Mouse (Mus musculus) kidney, adult 2 months (tissue): ENCODE data around the gene Gpr87. TPM values are rescaled to one million over a fixed set of nuclear protein-coding genes. Genes with fewer than 3 reads are reported as not detected.
A peak's percentile ranks its signal among the peaks of the same experiment; 100 is the strongest.

Experiments used
- DNase-seq: peaks from one replicate; pipeline ENCODE4 v3.0.0; 2021
- H3K27ac ChIP-seq: fragments of 200-500 bp; 2 replicates; pipeline ENCODE4 v1.5.1; 2012; ENCODE audit warnings: low read depth, low read length, control low read depth, inconsistent platforms; ENCODE audit not compliant: insufficient read depth
- H3K27me3 ChIP-seq: fragments of 200-500 bp; replicated peaks from 2 replicates; pipeline ENCODE4 v1.6.1; 2012; ENCODE audit warnings: mild to moderate bottlenecking, moderate library complexity, low read length, inconsistent platforms; ENCODE audit not compliant: control insufficient read depth, insufficient read depth
- H3K36me3 ChIP-seq: fragments of 200-500 bp; 2 replicates; pipeline ENCODE4 v1.6.1; 2012; ENCODE audit warnings: mild to moderate bottlenecking, moderate library complexity, low read length, inconsistent platforms; ENCODE audit not compliant: control insufficient read depth, insufficient read depth
- H3K4me1 ChIP-seq: fragments of 200-500 bp; 2 replicates; pipeline ENCODE4 v1.6.1; 2011; ENCODE audit warnings: low read length; ENCODE audit not compliant: control insufficient read depth, insufficient read depth
- H3K4me3 ChIP-seq: fragments of 200-500 bp; 2 replicates; pipeline ENCODE4 v1.5.1; 2011; ENCODE audit warnings: mild to moderate bottlenecking, low read depth, low read length, control low read depth; ENCODE audit not compliant: insufficient read depth
- CTCF ChIP-seq: fragments of 200-500 bp; conservative IDR thresholded peaks from 2 replicates; pipeline ENCODE4 v1.5.1; 2011; ENCODE audit warnings: low read depth, mild to moderate bottlenecking, control low read depth, low read length, moderate library complexity, mixed read lengths; ENCODE audit not compliant: insufficient read depth, insufficient read length
- POLR2A ChIP-seq: fragments of 200-500 bp; IDR thresholded peaks from one replicate; pipeline ENCODE4 v1.6.1; 2011; ENCODE audit warnings: low read depth, low read length, control low read depth
- WGBS: fragments of 180-500 bp; shearing (Covaris S2); methylation state at CpG from one replicate; pipeline ENCODE4 v1.1.7; 2018; 5-methylcytosine and 5-hydroxymethylcytosine counted together
- polyA plus RNA-seq: library from polyadenylated mRNA; depleted of rRNA; stranded (reverse); fragments of >200 nt; gene quantifications from 2 replicates; pipeline ENCODE4 v1.2.3, GENCODE M21; 2012

The Gpr87 gene
- polyA plus RNA-seq, 1 experiment, result 0.16 TPM

- no peak overlapping the region for H3K27ac ChIP-seq
- no peaks in the 10 kb centered on the region for H3K27me3 ChIP-seq
- H3K36me3 ChIP-seq, result no peaks in the 10 kb centered on the region
- TF ChIP-seq POLR2A, result no peak
- TF ChIP-seq CTCF, result peak; percentile 33
- DNase-seq, result peak; percentile 73
- H3K4me1 ChIP-seq, result no peaks in the 10 kb centered on the region
- 54% methylated on average over 4 of the region's 4 CpGs for WGBS
- H3K4me3 ChIP-seq, result no peak overlapping the region
Observed at GRCm38 (mm10) chr3:59208650-59209548, 14.0 kb upstream of the Gpr87 start.

DNA sequence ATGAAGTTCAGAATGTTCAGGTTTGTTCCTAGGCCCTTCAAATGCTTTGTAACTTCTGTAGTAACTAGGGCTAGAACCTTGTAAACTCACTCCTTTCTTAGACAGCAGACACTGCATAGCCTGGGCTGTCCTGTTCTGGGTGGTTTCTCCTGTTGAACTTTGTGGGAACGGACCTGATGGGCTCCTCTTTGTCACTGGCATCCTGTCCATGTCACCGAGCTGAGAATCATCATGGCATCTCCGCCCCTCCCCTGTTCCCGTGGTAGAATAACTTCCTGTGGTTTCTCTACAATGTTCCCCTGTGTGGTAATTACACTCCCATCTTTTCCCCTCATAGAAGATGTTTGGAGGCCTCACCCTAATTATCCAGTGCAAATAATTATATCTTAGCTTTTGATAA lies 11.0 kb upstream of the Gpr87 start:
- Histone ChIP-seq H3K4me1 (no peaks in the 10 kb centered on the region), H3K27me3 (no peaks in the 10 kb centered on the region), H3K27ac (no peak overlapping the region), H3K4me3 (no peak overlapping the region), H3K36me3 (no peaks in the 10 kb centered on the region)
- TF ChIP-seq POLR2A (no peak), CTCF (no peak)
- DNase-seq, result no peak
- 65% methylated on average over 4 of the region's 4 CpGs for WGBS

DNA sequence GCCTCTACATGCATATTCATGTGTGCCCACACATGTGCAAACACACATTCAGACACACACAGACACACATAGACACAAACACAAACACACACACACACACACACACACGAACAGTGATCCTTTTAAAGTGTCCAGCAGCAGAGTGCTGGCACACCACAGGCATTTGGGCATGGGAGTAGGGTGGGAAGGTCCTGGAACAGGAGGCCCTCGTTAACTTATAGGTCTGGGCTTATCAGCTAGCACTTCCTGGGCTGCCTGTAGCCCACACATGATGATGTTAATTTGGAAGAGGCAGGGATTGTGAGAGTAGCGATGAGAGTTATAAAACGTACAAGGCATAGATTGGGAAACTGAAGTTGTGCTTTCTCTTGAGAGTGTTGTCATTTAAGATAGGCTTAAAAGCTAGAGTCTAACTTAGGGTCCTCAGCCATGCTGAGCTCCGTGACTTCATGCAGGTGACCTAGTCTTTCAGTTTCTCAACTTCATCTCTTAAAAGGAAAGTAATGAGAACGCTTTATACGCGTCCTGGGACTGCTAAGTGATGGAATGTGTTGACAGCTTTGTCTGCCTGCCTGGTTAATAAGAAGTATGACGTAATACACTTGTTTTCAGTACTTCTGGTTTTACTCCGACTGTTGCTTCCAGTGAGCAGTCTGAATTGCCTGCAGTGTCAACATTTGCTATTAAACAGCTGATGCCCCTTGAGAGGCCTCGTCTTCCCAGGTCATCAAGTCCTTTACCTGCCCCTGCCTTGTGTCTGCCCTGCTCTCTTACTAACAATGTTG lies 10.0 kb upstream of the Gpr87 start:
- H3K4me3 ChIP-seq, result no peak overlapping the region
- no peak overlapping the region for H3K27ac ChIP-seq
- H3K4me1 ChIP-seq, result no peaks in the 10 kb centered on the region
- TF ChIP-seq CTCF (no peak), POLR2A (no peak)
- no peaks in the 10 kb centered on the region for H3K27me3 ChIP-seq
- H3K36me3 ChIP-seq, result no peaks in the 10 kb centered on the region
- no peak for DNase-seq
- 73% methylated on average over 11 of the region's 11 CpGs for WGBS

DNA sequence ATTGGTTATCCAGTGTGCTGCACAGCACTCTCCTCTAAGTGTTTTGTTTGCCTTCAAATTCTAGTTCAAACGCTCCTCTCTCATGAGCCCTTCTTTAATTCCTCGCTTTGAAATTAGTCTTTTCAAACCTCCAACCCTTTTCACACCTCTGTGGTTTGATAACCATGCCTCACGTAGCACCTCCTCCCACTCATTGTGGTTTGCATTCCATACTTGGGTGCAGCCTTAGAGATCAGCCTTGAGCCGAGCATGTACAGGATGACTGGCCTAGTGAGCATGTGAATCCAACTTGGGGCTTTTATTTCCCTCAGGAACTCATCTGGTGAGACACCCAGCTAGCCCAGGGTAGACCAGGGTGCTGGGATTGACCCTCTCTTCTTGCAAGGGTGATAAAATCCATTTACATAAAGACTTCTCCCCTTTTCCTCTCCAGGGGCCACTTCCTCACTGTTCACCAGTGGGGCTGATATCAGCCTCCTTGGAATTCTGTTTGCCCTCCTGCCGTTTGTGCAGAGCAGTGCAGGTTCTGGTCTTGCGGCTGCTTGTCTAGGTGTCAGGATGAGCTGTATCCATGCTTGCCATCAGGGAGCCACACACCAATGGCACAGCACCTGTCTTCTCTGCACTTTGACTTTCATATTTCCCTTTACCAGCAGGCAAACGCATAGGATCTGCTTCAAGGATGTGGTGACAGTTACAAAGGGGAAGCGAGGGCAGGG lies 9.1 kb upstream of the Gpr87 start:
- DNase-seq, result no peak
- 75% methylated on average over 8 of the region's 8 CpGs for WGBS
- Histone ChIP-seq H3K4me3 (no peak overlapping the region), H3K27me3 (no peaks in the 10 kb centered on the region), H3K4me1 (no peaks in the 10 kb centered on the region), H3K36me3 (no peaks in the 10 kb centered on the region), H3K27ac (no peak overlapping the region)
- no peak for TF ChIP-seq CTCF
- no peak for TF ChIP-seq POLR2A

- TF ChIP-seq CTCF, result no peak
- no peak for TF ChIP-seq POLR2A
- no peaks in the 10 kb centered on the region for H3K36me3 ChIP-seq
- no peaks in the 10 kb centered on the region for H3K27me3 ChIP-seq
- no peaks in the 10 kb centered on the region for H3K4me1 ChIP-seq
- DNase-seq, result no peak
- no peak overlapping the region for H3K27ac ChIP-seq
- 67% methylated on average over 4 of the region's 4 CpGs for WGBS
- no peak overlapping the region for H3K4me3 ChIP-seq
Observed at GRCm38 (mm10) chr3:59197329-59197948, 2.5 kb upstream of the Gpr87 start.

DNA sequence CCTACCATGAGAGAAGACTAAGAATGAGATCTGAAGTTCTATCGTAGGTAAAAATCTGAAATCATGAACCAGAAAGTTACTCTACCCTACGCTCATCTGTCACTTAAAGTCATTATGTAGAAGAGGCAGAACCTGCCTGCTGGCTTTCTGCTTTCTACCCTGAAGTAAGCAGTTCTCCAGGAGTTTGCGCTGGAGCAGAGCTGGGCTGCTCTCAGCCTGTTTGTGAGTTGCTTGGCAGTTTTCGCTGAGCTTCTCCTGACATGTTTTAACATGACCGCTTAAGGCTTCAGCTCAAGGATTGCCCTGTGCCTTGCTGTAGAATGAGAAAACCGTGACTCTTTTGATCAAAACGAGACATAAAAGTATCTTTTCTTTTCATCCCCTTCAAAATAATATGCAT lies 805 bp downstream of the Gpr87 start:
- H3K27ac ChIP-seq, result no peak overlapping the region
- H3K36me3 ChIP-seq, result no peaks in the 10 kb centered on the region
- DNase-seq, result no peak
- TF ChIP-seq CTCF, result no peak
- TF ChIP-seq POLR2A, result no peak
- H3K4me1 ChIP-seq, result no peaks in the 10 kb centered on the region
- H3K27me3 ChIP-seq, result no peaks in the 10 kb centered on the region
- 89% methylated on average over 7 of the region's 7 CpGs for WGBS
- no peak overlapping the region for H3K4me3 ChIP-seq
